Mouse (Mus musculus) ovary, postnatal 14 days (tissue): ENCODE data around the gene Gm30083.
A peak's percentile ranks its signal among the peaks of the same experiment; 100 is the strongest.

Experiments used
- DNase-seq: peaks from one replicate; pipeline ENCODE4 v3.0.0; 2022; ENCODE audit warnings: low spot score

The Gm30083 gene

DNA sequence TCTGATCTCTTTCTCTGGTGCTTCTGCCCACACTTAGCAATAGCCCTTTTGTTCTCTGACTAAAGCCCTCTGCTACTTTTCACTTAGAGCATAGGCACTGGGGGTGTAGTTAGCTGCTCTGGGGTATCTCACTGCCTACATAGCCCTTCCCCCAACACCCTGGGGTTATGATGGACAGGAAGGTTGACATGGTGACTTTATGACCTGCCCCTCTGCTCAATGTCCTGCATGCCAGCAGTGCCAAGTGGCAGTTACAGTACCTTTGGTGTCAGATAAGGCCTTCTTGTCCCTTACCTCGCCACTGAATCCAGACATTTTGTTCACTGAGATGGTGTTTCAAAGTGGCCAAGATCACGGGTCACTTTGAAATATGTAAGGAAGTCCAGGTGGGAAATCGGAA is at the start of gene Gm30083:
Gene Gm30083 (minus strand): TSS at position 120 of the 400 bp plus-strand sequence.
- DNase-seq = no peak

DNA sequence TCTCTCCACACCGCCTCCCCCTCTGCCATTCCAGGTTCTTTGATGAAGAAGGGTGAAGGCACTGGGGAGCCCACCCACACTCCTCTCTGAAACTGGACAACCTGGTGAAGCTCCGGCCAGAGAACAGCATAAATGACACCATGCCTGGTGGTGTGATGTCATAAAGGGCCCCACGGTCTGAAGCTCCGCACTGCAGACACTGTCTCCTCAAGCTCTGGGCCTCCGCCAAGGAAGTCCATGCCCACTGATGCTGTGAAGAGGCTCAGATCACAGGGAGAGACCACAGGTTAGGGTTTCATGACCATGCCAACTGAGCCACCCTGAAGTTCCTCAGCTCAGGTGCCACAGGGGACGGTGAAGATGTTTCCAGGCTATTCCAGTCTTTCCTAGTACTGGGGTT is 37.5 kb upstream of the Gm30083 start, which contains the start of gene Antxrl:
Gene Antxrl (plus strand): TSS at position 192 of the 400 bp plus-strand sequence.
- DNase-seq = no peak

DNA sequence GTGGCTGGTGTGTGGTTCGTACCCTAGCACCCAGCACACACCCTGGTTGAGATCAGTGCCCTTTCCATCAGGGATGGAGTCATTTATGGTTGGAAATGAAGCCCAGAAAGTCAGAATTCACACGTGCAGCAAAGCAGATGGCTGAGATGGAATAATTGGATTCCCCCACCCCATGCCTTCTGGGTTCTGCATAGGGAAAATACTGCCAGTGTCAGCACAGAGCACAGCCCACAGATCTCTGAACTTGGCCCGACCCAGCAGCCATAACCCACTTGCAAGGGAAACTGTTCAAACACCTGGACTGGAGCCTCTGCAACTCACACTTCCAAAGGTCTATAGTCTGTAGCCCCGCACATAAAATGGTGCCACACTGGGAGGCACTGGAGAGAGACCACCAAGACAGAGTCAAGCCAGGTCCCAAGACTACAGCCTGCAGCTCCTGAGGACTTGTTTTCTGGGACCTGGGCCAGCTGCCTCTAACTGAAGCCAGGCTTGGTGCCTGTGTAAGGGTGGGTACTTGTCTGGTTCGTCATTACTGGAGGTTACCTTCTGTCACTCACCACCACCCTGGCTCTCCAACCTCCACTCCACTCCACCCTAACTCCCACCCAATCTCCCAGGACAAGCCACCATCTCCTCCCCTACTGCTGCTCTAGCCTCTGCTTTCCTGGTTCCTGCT is 35.3 kb upstream of the Gm30083 start:
- DNase-seq = no peak

DNA sequence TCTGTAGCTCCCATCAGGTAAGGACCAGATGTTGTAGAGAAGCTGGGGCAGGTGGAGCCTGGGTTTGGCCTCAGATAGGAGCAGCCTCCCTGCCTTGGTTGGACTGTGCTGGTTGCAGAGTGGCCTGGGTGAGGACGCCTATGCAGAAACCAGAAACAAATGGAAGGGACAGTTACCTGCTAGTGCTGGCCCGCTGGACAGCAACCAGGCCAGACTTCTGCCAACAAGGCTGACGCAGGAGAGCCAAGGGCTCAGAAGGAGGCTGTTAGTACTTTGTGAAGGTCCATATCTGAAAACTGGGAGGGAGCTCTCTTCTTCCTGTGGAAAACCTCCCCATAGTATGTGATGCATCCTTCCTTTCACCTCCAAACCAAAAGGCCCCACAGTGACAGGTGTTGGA is 28.4 kb upstream of the Gm30083 start:
- DNase-seq = no peak

DNA sequence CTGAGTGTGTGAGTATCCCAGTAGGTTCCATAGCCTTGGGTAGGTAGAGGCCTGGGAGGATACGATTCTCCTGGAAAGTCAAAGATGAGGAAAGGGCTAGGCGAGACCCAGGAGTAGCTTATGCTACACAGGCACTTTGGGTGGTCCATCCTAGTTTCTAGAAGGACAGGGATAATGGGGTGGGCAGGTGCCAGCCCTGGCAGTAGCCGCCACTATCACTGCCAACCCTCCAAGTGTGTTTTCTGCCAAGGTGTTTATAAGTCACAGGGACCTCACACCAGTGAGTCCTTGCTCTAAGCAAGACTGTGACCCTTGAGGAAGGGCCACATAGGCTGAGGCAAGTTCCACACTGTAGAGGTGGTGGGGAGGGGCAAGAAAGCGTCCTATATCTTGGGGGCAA is 26.3 kb upstream of the Gm30083 start:
- DNase-seq = no peak

DNA sequence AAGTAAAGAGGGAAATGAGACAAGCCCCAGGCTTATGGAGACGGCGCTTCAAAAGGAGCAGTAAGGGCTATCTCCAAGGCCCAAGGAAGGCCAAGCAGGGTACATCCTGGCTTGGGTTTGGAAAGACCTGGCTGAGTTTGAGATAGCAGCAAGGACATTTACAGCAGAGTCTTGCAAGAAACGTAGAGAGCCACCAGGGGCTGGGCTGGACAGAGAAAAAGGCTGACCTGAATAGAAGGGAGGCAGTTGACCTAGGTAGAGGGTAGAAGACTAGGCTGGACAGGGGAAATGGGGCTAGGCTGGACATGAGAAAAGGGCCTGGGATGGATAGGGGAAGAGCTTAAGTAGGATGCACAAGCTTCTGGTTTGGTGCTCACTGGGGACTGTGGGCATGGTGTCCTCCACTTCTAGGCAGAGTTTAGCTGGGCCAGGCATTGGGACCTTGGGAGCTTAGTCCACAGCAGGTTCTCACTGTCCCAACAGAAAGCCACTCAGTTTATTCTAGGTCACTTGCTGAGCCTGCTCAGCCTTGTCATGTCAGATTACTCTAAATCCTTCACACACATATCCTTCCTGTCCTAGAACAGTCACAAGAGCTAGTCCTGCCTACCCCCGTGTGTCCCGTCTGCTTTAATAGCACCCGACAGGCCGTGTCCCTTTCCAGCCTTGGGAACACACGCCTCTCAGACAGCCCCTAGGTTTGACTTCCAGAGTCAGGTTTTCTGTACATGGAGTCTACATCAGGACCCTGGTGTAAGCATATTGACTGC is 19.0 kb upstream of the Gm30083 start:
- no peak for DNase-seq

DNA sequence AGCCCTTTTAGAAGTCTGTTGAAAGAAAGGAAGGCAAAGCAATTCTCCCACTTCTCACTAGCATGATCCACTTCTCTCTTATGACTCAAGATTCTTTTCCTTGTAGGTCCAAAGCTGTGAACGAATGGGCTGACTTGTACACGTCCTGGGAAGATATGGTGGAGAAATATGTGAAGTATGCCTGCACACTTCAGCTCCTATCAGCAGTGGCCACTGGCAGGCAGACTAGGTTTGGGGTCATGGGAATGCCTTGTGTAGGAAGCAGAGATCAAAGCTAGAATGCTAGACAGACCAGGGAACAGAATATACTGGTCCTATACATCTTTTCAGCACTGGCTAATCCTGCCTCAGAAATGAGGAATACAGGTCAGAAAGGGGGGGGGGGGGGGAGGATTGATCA is 11.7 kb upstream of the Gm30083 start:
- no peak for DNase-seq

DNA sequence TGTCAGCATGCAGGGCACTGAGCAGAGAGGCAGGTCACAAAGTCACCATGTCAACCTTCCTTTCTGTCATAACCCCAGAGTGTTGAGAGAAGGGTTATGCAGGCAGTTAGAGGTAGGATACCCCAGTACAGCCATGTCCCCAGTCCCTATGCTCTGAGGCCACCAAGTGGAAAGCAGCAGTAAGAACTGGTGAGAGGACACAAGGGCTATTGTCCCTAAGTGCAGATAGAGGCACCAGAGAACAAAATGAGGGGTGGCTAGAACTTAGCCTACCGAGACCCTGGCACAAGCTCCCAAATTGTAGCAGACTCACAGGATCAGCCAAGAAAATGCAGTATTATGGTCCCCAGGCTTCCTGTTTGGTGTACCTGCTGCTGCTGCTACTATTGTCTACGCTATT is 2.0 kb upstream of the Gm30083 start:
- no peak for DNase-seq

DNA sequence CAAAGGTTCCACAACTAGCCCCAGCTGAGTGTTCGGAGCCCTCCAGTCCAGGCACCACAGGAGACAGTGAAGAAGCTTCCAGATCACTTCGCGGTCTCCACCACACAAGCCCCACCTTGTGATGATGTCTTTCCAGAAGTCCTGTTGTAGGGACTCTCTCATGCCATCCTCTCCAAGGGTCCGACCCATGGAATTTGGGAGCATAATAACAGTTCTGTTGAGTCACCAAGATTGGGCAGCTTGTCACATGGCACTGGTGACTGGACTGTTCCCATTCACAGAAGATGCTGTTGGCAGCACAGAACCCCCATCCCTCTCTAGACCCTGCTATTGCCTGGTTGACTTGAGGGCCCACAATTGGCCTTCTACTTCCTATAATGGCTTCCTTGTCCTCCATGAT is 1.4 kb upstream of the Gm30083 start, which contains the start of gene Gm5460:
Gene Gm5460 (plus strand): TSS at position 378 of the 400 bp plus-strand sequence.
- no peak for DNase-seq

DNA sequence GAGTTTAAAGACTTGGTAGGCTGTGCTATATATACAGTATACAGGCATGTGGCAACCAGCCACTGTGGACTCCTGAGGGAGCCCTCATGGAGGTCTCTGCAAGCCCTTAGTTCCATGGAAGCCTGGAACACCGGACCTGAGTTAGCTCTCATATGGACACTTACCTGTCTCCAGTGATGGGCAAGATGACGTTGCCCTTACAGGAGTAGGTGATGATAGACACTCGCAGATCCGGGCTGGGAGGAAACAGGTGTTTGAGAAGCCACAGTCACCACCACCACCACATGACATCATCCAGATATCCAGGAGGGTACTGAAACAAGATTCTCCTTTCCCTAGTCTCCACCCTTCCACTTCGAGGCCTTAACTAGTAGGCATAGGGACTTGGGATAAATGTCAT is 12.6 kb downstream of the Gm30083 start:
- no peak for DNase-seq

DNA sequence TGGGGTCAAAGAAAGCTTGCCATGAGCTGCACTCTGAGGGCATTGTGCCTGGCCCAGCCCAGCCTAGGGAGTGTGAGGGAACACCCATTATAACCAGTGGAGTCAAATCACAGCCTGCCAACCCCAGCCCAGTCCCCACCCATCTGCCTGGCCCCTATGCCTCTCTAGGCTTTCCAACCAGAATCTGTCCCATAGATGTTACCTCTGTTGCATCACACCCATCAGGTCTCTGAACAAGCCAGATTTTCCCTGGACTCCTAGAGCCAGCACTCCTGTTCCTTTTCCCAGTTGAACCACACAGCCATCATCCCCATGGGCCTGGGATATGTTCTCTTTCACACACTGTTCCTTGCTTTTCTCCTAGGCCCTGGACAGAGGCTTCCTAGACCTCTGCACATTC is 13.5 kb downstream of the Gm30083 start:
- no peak for DNase-seq

DNA sequence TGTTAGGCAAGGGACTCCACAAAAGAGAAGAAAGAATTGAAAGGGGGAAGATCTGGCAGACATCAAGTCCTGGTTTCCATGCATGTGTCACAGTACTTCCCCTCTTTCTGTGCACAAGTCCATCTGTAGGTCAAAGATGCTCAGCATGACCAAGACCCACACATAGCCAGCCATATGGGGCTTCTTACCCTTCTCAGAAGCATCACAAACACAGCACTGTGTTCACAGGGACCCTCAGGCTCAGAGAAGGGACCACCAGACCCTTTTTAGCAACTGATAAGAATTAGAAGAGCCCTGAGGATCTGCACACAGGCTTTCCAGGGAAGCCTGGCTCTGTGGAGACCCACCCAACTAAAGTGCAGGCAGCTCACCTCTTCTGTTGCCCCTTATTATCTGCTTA is 14.9 kb downstream of the Gm30083 start:
- DNase-seq = no peak

DNA sequence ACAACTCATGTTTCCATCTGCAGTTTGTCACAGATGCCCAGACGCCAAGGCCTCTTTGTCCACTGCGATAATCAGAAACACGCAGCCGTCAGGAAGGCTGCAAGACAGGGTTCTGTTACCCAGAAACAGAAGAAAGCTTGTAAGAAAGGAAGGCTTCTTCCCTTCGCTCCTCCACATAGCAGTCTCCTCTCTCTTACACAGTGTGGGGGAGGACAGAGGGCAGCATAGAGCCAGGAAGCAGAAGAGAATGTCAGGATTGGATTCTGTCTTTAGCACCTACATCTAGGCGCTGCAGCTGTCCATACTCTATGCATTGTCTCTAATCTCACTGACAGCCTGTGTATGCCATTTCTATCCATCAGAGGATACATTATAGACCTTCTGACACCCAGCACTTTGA is 17.6 kb downstream of the Gm30083 start:
- DNase-seq = no peak

DNA sequence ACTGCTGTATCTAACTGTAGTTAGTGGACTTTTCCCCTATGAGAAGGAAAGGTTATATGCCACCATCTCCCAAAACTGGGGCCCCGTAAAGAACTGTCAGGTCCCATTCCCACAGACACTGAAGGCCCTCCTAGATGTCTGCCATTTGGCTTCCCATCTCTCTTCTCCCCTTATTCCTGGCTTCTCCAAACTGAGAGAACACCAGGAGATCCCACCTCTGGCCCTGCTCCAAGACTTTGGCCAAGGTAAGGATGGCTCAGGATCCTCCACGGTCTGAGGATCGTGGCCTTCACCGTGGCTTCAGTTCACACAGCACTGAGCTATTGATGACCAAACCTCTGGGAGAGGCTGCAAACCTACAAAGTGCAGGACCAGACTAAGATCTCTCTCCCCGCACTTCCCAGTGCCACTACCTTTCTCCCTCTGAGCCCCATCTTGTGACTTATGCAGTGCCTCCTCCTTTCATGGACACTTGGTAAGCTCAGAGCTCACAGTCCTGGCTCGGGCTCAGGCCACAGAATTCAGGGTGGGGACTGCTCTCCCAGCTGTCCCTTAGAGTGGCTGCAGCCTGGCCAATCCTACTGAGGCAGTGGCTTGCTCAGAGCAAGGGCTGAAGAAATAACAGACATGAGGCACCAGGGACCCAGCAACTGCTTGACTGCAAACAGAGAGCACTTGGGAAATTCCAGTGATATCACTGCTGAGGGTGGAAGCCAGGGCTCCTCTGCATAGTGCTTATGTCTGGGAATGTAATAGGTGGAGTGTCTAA is 21.3 kb downstream of the Gm30083 start:
- DNase-seq = no peak

DNA sequence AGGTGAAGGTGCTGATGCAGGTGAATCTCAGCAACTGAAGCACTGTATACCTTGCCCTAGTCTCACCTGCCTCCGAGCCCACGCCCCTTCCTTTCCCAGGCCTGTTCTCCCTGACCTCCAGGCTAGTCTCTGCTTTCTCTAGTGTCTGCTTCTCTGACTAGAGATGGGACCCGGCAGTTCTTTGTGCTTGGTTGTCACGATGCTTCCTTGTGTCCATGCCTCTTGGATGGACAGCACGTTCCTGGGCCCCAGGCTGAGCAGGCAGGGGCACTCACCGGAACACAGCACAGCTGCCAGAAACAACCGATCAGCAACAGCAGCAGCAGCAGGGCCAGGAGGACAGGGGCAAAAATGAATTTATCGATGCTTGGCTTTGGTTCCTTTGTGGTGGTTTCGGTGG is 21.9 kb downstream of the Gm30083 start:
- DNase-seq = no peak

DNA sequence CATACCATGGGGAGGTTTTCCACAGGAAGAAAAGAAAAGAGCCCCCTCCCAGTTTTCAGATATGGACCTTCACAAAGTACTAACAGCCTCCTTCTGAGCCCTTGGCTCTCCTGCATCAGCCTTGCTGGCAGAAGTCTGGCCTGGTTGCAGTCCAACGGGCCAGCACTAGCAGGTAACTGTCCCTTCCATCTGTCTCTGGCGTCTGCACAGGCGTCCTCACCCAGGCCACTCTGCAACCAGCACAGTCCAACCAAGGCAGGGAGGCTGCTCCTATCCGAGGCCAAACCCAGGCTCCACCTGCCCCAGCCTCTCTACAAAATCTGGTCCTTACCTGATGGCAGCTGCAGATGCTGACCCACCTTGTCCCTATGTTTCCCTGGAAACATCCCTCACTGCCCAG is 23.0 kb downstream of the Gm30083 start:
- no peak for DNase-seq

DNA sequence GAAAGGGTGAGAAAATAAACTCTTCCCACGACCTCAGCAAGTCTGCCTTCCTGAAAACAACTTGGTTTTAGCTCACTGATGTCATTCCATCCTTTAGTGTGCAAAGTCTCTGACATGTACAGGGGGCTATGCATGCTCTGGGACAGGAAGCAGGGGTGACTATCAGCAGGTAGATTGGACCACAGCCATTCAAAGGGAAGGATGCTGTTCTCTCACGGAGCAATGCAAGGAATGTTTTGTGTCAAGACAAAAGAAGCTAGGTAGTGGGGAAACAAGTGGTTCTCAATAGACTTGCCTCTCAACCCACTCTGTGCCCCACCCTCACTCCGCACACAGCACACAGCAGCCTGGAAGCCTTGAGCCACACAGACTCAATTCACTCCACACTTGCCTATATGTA is 25.8 kb downstream of the Gm30083 start:
- DNase-seq = no peak

DNA sequence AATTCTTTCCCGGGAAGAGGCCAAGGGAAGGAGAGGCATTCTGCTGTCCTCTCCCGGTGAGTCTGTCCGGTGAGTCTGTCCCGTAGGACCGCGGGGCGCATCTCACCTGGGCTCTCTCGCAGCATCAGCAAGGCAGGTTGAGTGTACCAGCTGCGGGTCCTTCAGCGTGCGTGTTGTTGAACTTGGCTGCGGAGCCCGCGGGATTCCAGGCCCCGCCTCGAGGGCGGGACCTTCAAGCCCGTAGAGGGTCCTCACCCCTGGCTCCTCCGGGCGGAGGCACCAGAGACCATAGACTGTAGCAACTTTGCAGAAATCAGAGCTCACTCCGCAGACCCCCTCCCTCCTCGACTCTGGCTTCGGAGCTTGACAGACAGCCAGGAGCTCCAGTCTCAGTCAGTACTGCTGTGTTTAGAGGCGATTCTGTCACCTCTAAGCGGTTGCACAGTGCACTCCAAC is 36.4 kb downstream of the Gm30083 start, which contains the start of gene Zfp488:
Gene Zfp488 (minus strand): TSS at position 161 of the 456 bp plus-strand sequence.
- DNase-seq = no peak

DNA sequence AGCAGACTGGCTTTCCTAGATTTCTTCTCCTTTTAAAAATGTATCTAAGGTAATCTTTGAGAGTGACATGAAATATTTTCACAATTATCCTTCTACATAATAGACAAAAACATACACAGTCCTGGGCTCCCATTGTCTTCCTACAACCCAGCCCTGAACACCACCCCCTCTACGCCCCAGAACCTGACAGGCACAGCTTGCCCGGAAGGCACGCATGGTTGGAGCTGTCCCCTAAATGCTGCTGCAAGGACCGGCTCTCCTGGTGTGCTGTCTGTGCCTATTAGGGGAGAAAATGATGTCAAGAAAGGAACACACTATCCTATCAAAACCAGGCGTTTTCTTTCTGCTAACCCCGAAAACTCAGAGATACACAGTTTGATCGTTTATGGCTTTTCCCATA is 37.2 kb downstream of the Gm30083 start:
- no peak for DNase-seq

DNA sequence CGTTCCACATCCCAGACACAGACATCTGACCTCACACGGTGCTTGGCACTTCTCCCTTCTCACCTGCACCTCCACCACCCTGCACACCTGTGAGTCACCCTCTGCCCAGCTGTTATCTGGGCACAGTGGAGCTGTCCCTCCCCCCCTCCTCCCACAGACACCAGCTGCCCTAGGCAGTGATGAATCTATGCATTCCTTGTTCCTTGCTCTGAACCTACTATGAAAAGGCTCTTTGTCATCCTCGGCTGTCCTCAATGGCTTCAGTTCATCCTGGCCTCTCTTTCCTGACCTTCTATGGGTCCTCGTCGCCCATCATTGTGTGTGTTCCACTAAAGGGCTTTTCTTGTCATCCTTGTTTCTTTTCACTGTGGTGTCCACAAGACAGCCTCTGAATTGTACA is 40.2 kb downstream of the Gm30083 start:
- DNase-seq = no peak

DNA sequence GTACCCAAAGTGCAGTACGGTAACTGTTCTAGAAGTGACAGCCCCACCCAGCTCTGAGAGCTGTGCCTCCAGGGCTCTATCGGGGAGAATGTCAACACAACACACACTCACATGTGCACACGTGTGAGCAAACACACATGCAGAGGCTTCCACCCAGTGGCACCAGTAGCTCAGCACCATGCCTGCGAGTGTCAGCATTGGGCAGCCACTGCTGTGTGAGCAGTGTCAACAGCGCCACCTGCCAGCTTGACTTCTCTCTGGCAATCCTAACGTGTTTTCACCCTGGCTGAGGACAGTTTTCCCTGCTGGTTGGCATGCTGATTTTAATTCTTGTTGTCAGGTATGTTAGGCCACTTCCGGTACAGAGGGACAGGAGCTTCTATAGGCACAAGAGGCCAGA is 42.3 kb downstream of the Gm30083 start:
- no peak for DNase-seq

DNA sequence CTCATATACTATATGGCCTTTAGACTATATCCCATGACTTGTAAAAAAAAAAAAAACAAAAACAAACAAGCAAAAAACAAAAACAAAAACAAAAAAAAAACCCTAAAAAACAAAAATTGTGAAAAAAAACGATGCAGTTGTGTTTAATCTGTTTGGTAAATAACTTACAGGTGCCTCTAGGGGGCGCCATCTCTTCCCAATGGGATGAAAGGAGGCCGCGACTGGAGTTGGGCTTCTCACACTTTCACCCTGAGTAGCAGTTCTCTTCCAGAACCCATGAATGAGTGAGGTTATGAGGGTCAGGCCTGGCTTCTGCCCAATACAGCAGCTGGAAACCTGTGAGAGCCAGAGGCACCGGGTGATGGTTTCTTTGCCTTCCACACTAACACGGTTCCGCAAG is 49.3 kb downstream of the Gm30083 start:
- no peak for DNase-seq

DNA sequence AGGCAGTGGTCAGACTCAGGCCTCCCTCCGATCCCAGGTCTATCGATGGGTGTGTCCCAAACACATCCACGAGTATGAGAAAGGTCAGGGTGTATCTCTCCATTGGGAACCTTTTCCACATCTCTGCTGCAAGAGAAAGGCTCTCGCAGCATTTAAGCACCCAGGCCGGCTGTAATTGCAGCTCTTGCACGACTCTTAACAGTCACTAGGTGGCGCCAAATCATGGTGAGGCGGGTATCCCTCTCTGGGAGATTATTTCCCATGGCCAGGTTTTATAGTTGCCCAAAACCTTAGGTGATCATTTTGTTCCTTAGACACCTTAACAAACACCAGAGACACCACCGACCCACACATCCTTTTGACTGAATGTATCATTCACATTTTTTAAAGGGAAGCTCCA is 55.6 kb downstream of the Gm30083 start:
- peak; percentile 50 for DNase-seq
